Mouse (Mus musculus): ENCODE data around the gene Kif5c. TPM values are rescaled to one million over a fixed set of nuclear protein-coding genes. Genes with fewer than 3 reads are reported as not detected.

Kif5c gene
- total and polyA plus RNA-seq, 2 experiments from 2014 or later, result 170 to 328 TPM

- Histone ChIP-seq H3K9ac (replicated peaks; ENCODE audit: low read length, poor library complexity, severe bottlenecking) (no peak overlapping the region), H3K27ac (ENCODE audit: low read depth, low read length) (no peak overlapping the region), H3K36me3 (ENCODE audit: insufficient read depth, low read length) (no peaks in the 10 kb centered on the region), H3K9me3 (ENCODE audit: low read length) (no peaks in the 10 kb centered on the region), H3K4me2 (ENCODE audit: low read depth, low read length, poor library complexity, severe bottlenecking) (no peak overlapping the region), H3K4me1 (ENCODE audit: insufficient read depth, low read length) (no peaks in the 10 kb centered on the region), H3K4me3 (ENCODE audit: low read depth, low read length) (no peak overlapping the region), H3K27me3 (ENCODE audit: insufficient read depth, low read length) (no peaks in the 10 kb centered on the region)
- DNase-seq (ENCODE audit: low spot score) (peak; percentile 31), ATAC-seq (ENCODE audit: low FRiP score) (no peak)
- TF ChIP-seq CTCF (IDR thresholded peaks at IDR 0.05), result no peak
- WGBS, result 63% methylated on average over 11 of the region's 11 CpGs
Observed at GRCm38 (mm10) chr2:49805736-49806371, 186.8 kb downstream of the Kif5c start.

- no peak overlapping the region for H3K4me3 ChIP-seq (ENCODE audit: low read depth, low read length)
- TF ChIP-seq CTCF (IDR thresholded peaks at IDR 0.05), result no peak
- H3K4me1 ChIP-seq (ENCODE audit: insufficient read depth, low read length), result no peaks in the 10 kb centered on the region
- H3K9ac ChIP-seq (replicated peaks; ENCODE audit: low read length, poor library complexity, severe bottlenecking), result no peak overlapping the region
- H3K27ac ChIP-seq (ENCODE audit: low read depth, low read length), result no peak overlapping the region
- H3K27me3 ChIP-seq (ENCODE audit: insufficient read depth, low read length), result no peaks in the 10 kb centered on the region
- ATAC-seq (ENCODE audit: low FRiP score) (no peak), DNase-seq (ENCODE audit: low spot score) (no peak)
- H3K9me3 ChIP-seq (ENCODE audit: low read length), result no peaks in the 10 kb centered on the region
- WGBS, result 91% methylated on average over 6 of the region's 6 CpGs
- no peaks in the 10 kb centered on the region for H3K36me3 ChIP-seq (ENCODE audit: insufficient read depth, low read length)
- no peak overlapping the region for H3K4me2 ChIP-seq (ENCODE audit: low read depth, low read length, poor library complexity, severe bottlenecking)
Observed at GRCm38 (mm10) chr2:49809496-49809895, 190.4 kb downstream of the Kif5c start.

GRCm38 (mm10) chr2:49811420-49811819 is 192.3 kb downstream of the Kif5c start:
- Histone ChIP-seq H3K9ac (replicated peaks; ENCODE audit: low read length, poor library complexity, severe bottlenecking) (no peak overlapping the region), H3K36me3 (ENCODE audit: insufficient read depth, low read length) (no peaks in the 10 kb centered on the region), H3K4me1 (ENCODE audit: insufficient read depth, low read length) (no peaks in the 10 kb centered on the region), H3K4me3 (ENCODE audit: low read depth, low read length) (no peak overlapping the region), H3K27ac (ENCODE audit: low read depth, low read length) (no peak overlapping the region), H3K9me3 (ENCODE audit: low read length) (no peaks in the 10 kb centered on the region), H3K4me2 (ENCODE audit: low read depth, low read length, poor library complexity, severe bottlenecking) (no peak overlapping the region), H3K27me3 (ENCODE audit: insufficient read depth, low read length) (no peaks in the 10 kb centered on the region)
- ATAC-seq (ENCODE audit: low FRiP score), result no peak
- no peak for DNase-seq (ENCODE audit: low spot score)
- whole genome bisulfite sequencing, result 35% methylated on average over 11 of the region's 11 CpGs
- TF ChIP-seq CTCF (IDR thresholded peaks at IDR 0.05), result no peak

- Histone ChIP-seq H3K36me3 (ENCODE audit: insufficient read depth, low read length) (no peaks in the 10 kb centered on the region), H3K9me3 (ENCODE audit: low read length) (no peaks in the 10 kb centered on the region), H3K4me2 (ENCODE audit: low read depth, low read length, poor library complexity, severe bottlenecking) (no peak overlapping the region), H3K9ac (replicated peaks; ENCODE audit: low read length, poor library complexity, severe bottlenecking) (no peak overlapping the region), H3K27ac (ENCODE audit: low read depth, low read length) (no peak overlapping the region), H3K4me1 (ENCODE audit: insufficient read depth, low read length) (no peaks in the 10 kb centered on the region), H3K27me3 (ENCODE audit: insufficient read depth, low read length) (no peaks in the 10 kb centered on the region), H3K4me3 (ENCODE audit: low read depth, low read length) (no peak overlapping the region)
- TF ChIP-seq CTCF (IDR thresholded peaks at IDR 0.05), result no peak; the same call in 1 of the 2 replicates
- WGBS, result 37% methylated on average over 4 of the region's 4 CpGs
- DNase-seq (ENCODE audit: low spot score), result peak; percentile 64
- no peak for ATAC-seq (ENCODE audit: low FRiP score)
Observed at GRCm38 (mm10) chr2:49811871-49812363, 192.8 kb downstream of the Kif5c start.

- Histone ChIP-seq H3K4me3 (ENCODE audit: low read depth, low read length) (no peak overlapping the region), H3K4me1 (ENCODE audit: insufficient read depth, low read length) (no peaks in the 10 kb centered on the region), H3K4me2 (ENCODE audit: low read depth, low read length, poor library complexity, severe bottlenecking) (no peak overlapping the region), H3K9me3 (ENCODE audit: low read length) (no peaks in the 10 kb centered on the region), H3K27ac (ENCODE audit: low read depth, low read length) (no peak overlapping the region), H3K9ac (replicated peaks; ENCODE audit: low read length, poor library complexity, severe bottlenecking) (no peak overlapping the region), H3K36me3 (ENCODE audit: insufficient read depth, low read length) (no peaks in the 10 kb centered on the region), H3K27me3 (ENCODE audit: insufficient read depth, low read length) (no peaks in the 10 kb centered on the region)
- ATAC-seq (ENCODE audit: low FRiP score), result no peak
- 81% methylated on average over 4 of the region's 4 CpGs for WGBS
- DNase-seq (ENCODE audit: low spot score), result no peak
- no peak for TF ChIP-seq CTCF (IDR thresholded peaks at IDR 0.05)
Observed at GRCm38 (mm10) chr2:49813151-49813550, 194.1 kb downstream of the Kif5c start.

- Histone ChIP-seq H3K4me1 (ENCODE audit: insufficient read depth, low read length) (no peaks in the 10 kb centered on the region), H3K9me3 (ENCODE audit: low read length) (no peaks in the 10 kb centered on the region), H3K27ac (ENCODE audit: low read depth, low read length) (no peak overlapping the region), H3K9ac (replicated peaks; ENCODE audit: low read length, poor library complexity, severe bottlenecking) (no peak overlapping the region), H3K4me3 (ENCODE audit: low read depth, low read length) (no peak overlapping the region), H3K4me2 (ENCODE audit: low read depth, low read length, poor library complexity, severe bottlenecking) (no peak overlapping the region), H3K36me3 (ENCODE audit: insufficient read depth, low read length) (no peaks in the 10 kb centered on the region), H3K27me3 (ENCODE audit: insufficient read depth, low read length) (no peaks in the 10 kb centered on the region)
- ATAC-seq (ENCODE audit: low FRiP score) (no peak), DNase-seq (ENCODE audit: low spot score) (no peak)
- no peak for TF ChIP-seq CTCF (IDR thresholded peaks at IDR 0.05)
- WGBS, result 77% methylated on average over 6 of the region's 6 CpGs
Observed at GRCm38 (mm10) chr2:49814011-49814410, 194.9 kb downstream of the Kif5c start.

Measured in midbrain, postnatal 0 days (tissue).